Mouse (Mus musculus): ENCODE measurements around the gene Vtcn1.
"Not testable (repeated sequence)": the region's sequence is repeated elsewhere in the genome, so short reads cannot be mapped to it uniquely, and the experiment has no call there.

The Vtcn1 gene

GRCm38 (mm10) chr3:100825225-100825965 is at the start of gene Vtcn1:
Gene Vtcn1, plus strand, starts transcription at chr3:100825459.
- no peak for DNase-seq (ENCODE audit: low spot score in 2 of 2)

DNA sequence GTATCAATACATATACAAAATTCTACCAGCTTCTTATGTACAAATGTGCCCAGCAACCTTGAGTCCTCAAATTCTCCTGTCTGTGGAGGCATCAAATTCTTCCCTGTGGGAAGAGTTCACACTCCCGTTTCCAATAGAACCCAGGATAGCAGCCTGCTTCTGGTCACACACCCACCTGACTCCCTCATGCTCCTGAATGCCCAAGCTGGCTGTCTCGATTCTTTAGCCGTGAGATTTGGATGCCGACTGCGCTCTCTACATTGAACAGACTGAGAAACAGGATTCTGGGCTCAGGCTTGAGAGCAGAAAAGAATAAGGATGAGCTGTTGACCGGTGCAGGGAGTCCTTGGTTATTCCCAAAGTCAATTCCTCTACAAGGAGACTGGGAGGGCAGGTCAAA is 48.3 kb upstream of the Vtcn1 start:
- DNase-seq (ENCODE audit: low spot score in 2 of 2) = no peak

- DNase-seq (ENCODE audit: low spot score in 2 of 2) = no peak
These were observed 47.7 kb upstream of the Vtcn1 start for GRCm38 (mm10) chr3:100777568-100777967.

DNA sequence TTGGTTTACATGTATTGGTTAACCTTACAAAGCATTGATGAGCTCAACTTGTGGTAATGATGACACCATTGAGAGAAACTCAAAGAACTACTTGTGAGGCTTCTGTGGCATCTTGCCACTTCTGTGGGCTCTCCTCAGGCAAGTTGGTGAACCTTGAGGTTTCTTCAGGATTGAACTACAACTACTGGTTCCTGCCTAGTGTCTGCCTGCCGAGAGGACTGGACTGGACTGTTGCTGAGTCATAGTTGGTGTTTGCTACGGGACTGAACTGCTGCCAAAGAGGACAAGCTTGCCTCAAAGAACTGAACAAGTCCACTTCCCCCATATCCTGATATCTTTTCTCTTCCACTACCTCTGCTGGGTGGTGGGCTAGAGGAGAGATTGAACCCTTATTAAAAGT is 39.2 kb upstream of the Vtcn1 start:
- no peak for DNase-seq (ENCODE audit: low spot score in 2 of 2)

GRCm38 (mm10) chr3:100791670-100792069 is 33.6 kb upstream of the Vtcn1 start:
- no peak for DNase-seq (ENCODE audit: low spot score in 2 of 2)

DNA sequence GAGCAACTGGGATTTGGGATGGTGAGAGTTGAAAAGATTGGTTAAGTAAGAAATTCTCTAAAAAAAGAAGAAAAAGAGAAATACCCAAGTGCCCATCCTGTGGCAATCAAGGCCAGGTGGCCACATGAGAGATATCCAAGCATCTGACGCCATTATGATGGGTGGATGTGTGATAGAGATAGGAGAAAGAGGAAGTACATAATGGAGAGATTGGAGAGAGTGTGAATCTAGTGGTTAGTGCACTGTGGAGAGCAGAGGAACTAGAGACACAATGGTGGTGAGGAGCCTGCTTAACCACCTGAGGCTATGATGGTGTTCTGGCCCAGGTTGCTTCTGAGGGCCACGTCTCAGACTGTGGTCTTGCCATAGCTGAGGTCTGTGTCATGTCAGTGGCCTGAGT is 31.9 kb upstream of the Vtcn1 start:
- no peak for DNase-seq (ENCODE audit: low spot score in 2 of 2)

GRCm38 (mm10) chr3:100796571-100796970 is 28.7 kb upstream of the Vtcn1 start:
- DNase-seq (ENCODE audit: low spot score in 2 of 2) = no peak

GRCm38 (mm10) chr3:100797166-100798145 is 27.8 kb upstream of the Vtcn1 start:
- no peak for DNase-seq (ENCODE audit: low spot score in 2 of 2)

DNA sequence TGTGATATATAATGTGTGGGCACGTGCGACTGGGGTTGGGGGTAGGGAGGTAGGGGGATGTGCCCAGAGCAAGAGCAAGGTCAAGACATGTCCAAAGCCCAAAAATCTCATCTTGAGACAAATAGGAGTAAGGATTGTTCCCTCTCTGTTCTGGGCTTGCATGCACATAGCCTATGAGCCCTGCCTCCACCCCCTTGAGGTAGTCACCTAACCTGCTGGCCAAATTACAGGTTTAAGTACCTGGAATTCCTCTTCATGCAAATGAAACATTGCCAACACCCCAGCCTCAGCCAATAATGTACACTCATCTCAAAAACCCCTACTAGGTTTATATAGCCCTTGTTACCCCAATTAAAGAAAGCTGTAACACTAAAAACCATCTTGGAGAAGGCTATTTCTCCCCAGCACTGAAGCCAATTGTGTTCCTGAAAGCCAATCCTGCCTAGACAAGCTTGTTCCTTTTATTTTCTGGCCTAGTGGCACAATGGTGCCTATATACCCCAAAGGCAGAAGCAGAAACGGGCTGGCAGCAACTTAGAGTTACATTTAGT is 26.3 kb upstream of the Vtcn1 start:
- no peak for DNase-seq (ENCODE audit: low spot score in 2 of 2)

DNA sequence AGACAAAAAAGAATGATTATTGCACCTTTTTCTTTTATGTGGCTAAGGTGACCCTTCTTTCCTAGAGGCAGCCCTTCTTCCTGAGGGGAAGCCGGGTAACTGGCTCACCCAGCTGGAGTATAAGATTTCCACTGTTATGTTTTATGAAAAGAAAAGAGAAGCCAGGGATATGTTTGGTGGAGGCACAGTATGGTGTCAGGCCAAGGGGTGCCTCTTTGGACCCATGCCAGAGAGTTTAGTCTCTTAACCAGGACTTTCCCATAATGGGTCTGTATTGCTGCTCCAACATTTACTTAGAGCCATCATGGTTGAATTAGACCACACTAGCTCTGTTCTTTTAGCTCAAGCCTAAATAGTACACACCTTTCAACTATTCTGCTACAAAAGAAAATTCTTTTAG is 20.3 kb upstream of the Vtcn1 start:
- DNase-seq (ENCODE audit: low spot score in 2 of 2) = no peak

DNA sequence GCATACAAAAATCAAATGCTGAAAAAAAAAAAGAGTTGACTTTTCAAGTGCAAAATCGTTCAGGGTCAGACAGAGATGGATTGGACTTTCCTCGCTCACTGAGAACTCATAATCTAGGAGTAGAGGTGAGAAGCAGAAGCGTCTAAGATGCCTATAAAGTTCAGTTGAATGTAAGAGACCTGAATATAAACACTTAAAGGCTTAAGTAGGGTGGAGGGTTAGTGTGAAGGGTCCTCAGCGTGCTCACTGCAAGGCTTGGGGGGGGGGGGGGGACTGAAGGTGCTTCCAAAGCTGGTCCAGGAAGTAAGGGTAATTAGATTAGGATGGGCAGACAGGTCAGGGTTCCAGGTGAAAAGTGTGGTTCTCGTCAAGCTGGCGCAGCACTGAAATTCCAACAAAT is 19.3 kb upstream of the Vtcn1 start:
- no peak for DNase-seq (ENCODE audit: low spot score in 2 of 2)

- no peak for DNase-seq (ENCODE audit: low spot score in 2 of 2)
These were observed 14.8 kb upstream of the Vtcn1 start for GRCm38 (mm10) chr3:100810461-100810860.

GRCm38 (mm10) chr3:100811836-100812235 is 13.4 kb upstream of the Vtcn1 start:
- no peak for DNase-seq (ENCODE audit: low spot score in 2 of 2)

GRCm38 (mm10) chr3:100815490-100815889 is 9.8 kb upstream of the Vtcn1 start:
- DNase-seq (ENCODE audit: low spot score in 2 of 2) = not testable (repeated sequence)

GRCm38 (mm10) chr3:100818709-100819108 is 6.5 kb upstream of the Vtcn1 start:
- DNase-seq (ENCODE audit: low spot score in 2 of 2) = no peak

- no peak for DNase-seq (ENCODE audit: low spot score in 2 of 2)
These were observed 5.7 kb upstream of the Vtcn1 start for GRCm38 (mm10) chr3:100819571-100819970.

DNA sequence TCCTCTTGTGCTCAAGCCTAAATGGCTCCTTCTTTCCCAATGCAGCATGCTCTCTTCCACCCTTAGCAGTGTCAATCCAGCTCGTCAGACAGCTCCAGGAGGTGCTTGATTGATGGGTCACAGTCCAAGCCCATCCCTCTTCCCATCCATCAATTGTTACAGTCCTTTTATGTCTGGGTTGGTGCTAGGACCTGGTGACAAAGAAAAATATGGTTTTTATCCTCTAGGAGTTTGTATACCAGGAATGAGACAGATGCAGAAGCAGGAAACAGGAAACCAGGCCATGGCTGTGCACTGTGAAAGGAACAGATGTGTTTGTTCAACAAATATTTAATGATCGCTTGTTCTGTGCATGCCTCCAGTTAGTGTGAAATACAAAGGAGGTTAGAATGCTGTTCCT is 4.4 kb upstream of the Vtcn1 start:
- DNase-seq (ENCODE audit: low spot score in 2 of 2) = no peak

GRCm38 (mm10) chr3:100821276-100821675 is 4.0 kb upstream of the Vtcn1 start:
- DNase-seq (ENCODE audit: low spot score in 2 of 2) = peak in 1 of 2 experiments; percentile 23

- DNase-seq (ENCODE audit: low spot score in 2 of 2) = no peak
These were observed 18.5 kb downstream of the Vtcn1 start for GRCm38 (mm10) chr3:100843784-100844183.

GRCm38 (mm10) chr3:100844366-100844765 is 19.1 kb downstream of the Vtcn1 start:
- DNase-seq (ENCODE audit: low spot score in 2 of 2) = no peak

DNA sequence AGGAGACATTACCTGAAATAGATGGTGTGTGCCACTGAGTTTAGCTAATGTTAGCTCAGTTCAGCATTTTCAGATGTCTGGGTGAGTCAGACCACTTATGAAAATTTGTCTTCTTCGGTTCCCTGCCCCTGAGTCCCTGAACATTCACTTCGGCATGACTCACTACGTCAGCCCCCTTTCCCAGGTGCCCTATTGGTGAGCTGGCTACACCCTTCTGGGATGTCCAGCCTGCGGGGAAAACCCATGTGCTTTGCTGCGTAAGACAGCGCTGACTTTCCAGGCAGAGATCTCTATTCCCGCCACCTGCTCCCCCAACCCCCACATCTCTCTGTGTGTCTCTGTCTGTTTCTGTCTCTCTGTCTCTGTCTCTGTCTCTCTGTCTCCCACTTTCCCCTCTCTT is 23.1 kb downstream of the Vtcn1 start:
- no peak for DNase-seq (ENCODE audit: low spot score in 2 of 2)

- no peak for DNase-seq (ENCODE audit: low spot score in 2 of 2)
These were observed 25.2 kb downstream of the Vtcn1 start for GRCm38 (mm10) chr3:100850468-100850867.

Data from left cerebral cortex, adult 9 months (tissue).